Mouse (Mus musculus) embryonic facial prominence, embryonic 14.5 days (tissue): ENCODE results near the gene Stk10. TPM values are rescaled to one million over a fixed set of nuclear protein-coding genes. Genes with fewer than 3 reads are reported as not detected.

Experiments
- ATAC-seq: fragments of 200-750 bp; cut with Nextera tagmentation; 2 replicates; pipeline ENCODE4 v1.8.0; 2017; ENCODE audit warnings: low read depth, moderate number of reproducible peaks, moderate TSS enrichment
- DNase-seq: peaks from one replicate; pipeline ENCODE4 v3.0.0-alpha.2; 2015; ENCODE audit warnings: low spot score
- H3K27ac ChIP-seq: fragments of 300-500 bp; sonication (generic); replicated peaks from 2 replicates; pipeline ENCODE4 v1.5.1; 2014; ENCODE audit warnings: low read depth, mild to moderate bottlenecking, low read length, moderate library complexity
- H3K27me3 ChIP-seq: fragments of 300-500 bp; sonication (generic); replicated peaks from 2 replicates; pipeline ENCODE4 v1.6.1; 2014; ENCODE audit warnings: low read length; ENCODE audit not compliant: control insufficient read depth, insufficient read depth
- H3K36me3 ChIP-seq: fragments of 300-500 bp; sonication (generic); 2 replicates; pipeline ENCODE4 v1.6.1; 2014; ENCODE audit warnings: low read length, mixed read lengths; ENCODE audit not compliant: control insufficient read depth, insufficient read depth
- H3K4me1 ChIP-seq: fragments of 300-500 bp; sonication (generic); 2 replicates; pipeline ENCODE4 v1.6.1; 2014; ENCODE audit warnings: antibody characterized with exemption, low read length; ENCODE audit not compliant: control insufficient read depth, insufficient read depth
- H3K4me2 ChIP-seq: fragments of 300-500 bp; sonication (generic); 2 replicates; pipeline ENCODE4 v1.6.1; 2014; ENCODE audit warnings: low read depth, mild to moderate bottlenecking, low read length, moderate library complexity, mixed read lengths
- H3K4me3 ChIP-seq: fragments of 300-500 bp; sonication (generic); 2 replicates; pipeline ENCODE4 v1.5.1; 2014; ENCODE audit warnings: low read depth, mild to moderate bottlenecking, low read length
- H3K9ac ChIP-seq: fragments of 300-500 bp; sonication (generic); 2 replicates; pipeline ENCODE4 v1.6.1; 2014; ENCODE audit warnings: low read depth, mild to moderate bottlenecking, low read length, moderate library complexity, mixed read lengths
- H3K9me3 ChIP-seq: fragments of 300-500 bp; sonication (generic); 2 replicates; pipeline ENCODE4 v1.6.1; 2016; ENCODE audit warnings: low read length; ENCODE audit not compliant: control insufficient read depth
- WGBS: fragments of 180-500 bp; shearing (Covaris S2); extraction: QIAGEN DNeasy Blood & Tissue Kit; methylation state at CpG from one replicate; pipeline ENCODE4 v1.1.7; 2014; 5-methylcytosine and 5-hydroxymethylcytosine counted together
- polyA plus RNA-seq: library from polyadenylated mRNA; unstranded; fragments of >200 nt; fragmentation: Nextera tagmentation; extraction: Ambion mirVana; gene quantifications from 2 replicates; pipeline ENCODE4 v1.2.1, GENCODE M21; 2014

Gene Stk10
- 2.8 and 2.9 TPM in 2 replicates for polyA plus RNA-seq

DNA sequence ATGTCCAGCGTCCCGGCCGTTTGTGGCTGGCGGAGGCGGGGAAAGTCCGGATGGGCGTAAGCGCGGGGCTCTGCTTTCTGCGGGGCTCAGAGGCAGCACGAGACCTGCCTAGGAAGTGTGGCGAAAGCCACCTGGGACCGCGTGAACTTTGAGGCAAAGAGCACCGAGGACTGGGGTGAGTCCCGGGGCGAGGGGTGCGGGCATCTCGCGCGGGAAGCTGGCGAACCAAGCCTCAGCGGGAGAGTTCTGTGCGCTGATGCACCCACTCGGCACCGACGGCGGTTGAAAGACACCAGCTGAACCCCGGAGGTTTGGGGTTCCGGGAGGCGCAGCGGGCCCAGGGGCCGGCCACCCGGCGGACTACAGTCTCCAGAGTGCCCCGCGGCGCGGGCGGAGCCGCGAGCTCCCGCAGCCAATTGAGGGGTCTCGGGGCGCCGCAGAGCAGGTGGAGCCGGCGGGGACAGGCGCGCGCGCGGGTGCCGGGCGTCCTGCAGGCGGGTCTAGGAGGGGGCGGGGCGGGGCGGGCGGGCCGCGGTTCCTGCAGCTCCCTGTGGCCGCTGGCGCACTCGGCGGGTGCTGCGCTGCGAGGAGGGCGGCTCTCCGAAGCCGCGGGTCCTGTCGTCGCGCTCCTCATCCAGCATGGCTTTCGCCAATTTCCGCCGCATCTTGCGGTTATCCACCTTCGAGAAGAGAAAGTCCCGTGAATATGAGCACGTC, at the start of gene Stk10:
Gene Stk10, plus strand, starts transcription at position 541 of the 717 bp plus-strand sequence.
- Histone ChIP-seq H3K27me3 (no peaks in the 10 kb centered on the region; the same call in 1 of the 2 replicates), H3K36me3 (no peaks in the 10 kb centered on the region), H3K9ac (peak within 1 kb of the TSS; percentile 70), H3K9me3 (no peaks in the 10 kb centered on the region), H3K27ac (no peak within 1 kb of the TSS), H3K4me1 (peaks cover 17% of the 10 kb centered on the region), H3K4me2 (peak within 1 kb of the TSS; percentile 100), H3K4me3 (peak within 1 kb of the TSS; percentile 69)
- under 1% methylated on average over 32 of the region's 82 CpGs for WGBS
- ATAC-seq (peak; percentile 96), DNase-seq (peak; percentile 95)

DNA sequence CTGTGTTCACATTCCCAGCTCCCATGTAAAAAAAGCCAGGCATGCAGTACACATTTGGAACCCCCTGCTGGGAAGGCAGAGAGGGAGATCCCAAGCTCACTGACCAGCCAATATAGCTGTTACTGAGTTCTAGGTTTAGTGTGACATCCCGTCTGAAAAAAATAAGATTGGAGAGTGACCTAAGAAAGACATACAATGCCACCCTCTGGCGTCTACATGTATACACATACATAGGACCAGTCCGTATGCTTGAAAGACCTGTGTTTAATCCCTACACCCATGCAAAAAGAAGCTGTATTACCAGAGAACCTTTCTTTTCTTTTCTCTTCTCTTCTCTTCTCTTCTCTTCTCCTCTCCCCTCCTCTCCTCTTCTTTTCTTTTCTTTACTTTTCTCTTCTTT, 47.8 kb upstream of the Stk10 start:
- H3K9ac ChIP-seq = no peak overlapping the region
- peaks cover 18% of the 10 kb centered on the region for H3K4me1 ChIP-seq
- no peaks in the 10 kb centered on the region for H3K9me3 ChIP-seq
- DNase-seq = no peak
- WGBS = 55% methylated on average over 3 of the region's 3 CpGs
- peaks cover 7% of the 10 kb centered on the region; the same call in 1 of the 2 replicates for H3K36me3 ChIP-seq
- H3K4me2 ChIP-seq = no peak overlapping the region
- no peak for ATAC-seq
- H3K27ac ChIP-seq = no peak overlapping the region
- no peaks in the 10 kb centered on the region for H3K27me3 ChIP-seq
- no peak overlapping the region for H3K4me3 ChIP-seq

DNA sequence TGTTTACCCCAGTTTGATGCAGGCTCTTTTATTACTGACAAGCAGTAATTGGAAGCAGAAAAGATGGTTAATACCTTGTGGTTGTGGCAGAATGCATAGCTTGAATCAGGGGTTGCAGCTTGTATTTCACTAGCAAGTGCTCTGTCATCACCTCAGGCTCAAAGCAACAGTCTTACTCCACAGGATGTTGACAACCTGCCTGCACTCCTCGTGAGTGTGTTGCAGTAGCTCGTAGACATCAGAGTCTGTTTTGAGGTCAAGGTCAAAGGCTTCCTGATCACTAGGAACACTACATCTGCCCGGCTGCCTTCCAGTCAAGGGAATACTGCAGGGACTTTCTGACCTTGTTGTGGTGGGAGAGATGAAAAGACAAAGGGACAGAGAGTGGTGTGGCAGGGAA, 46.5 kb upstream of the Stk10 start:
- H3K4me2 ChIP-seq = no peak overlapping the region
- H3K9me3 ChIP-seq = no peaks in the 10 kb centered on the region
- no peak overlapping the region for H3K9ac ChIP-seq
- peaks cover 7% of the 10 kb centered on the region; the same call in 1 of the 2 replicates for H3K36me3 ChIP-seq
- DNase-seq = peak; percentile 15
- peaks cover 18% of the 10 kb centered on the region for H3K4me1 ChIP-seq
- 31% methylated on average over 3 of the region's 3 CpGs for WGBS
- H3K4me3 ChIP-seq = no peak overlapping the region
- no peak overlapping the region for H3K27ac ChIP-seq
- H3K27me3 ChIP-seq = no peaks in the 10 kb centered on the region
- no peak for ATAC-seq

DNA sequence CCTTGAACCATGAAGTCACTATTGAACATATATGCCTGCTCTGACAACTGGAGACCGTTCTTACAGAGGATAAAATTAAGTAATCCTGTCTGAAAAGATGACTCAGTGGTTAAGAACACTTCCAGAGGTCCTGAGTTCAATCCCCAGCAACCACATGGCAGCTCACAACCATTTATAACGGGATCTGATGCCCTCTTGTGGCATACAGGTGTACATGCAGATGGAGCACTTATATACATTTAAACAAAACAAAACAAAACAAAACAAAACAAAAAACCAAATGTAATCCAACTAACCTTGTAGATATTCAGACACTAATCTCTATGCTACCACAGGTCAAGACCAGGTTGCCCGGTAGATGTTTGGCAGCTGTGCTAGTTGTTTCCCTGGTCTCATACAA, 45.6 kb upstream of the Stk10 start:
- Histone ChIP-seq H3K9ac (no peak overlapping the region), H3K27ac (no peak overlapping the region), H3K36me3 (peaks cover 7% of the 10 kb centered on the region; the same call in 1 of the 2 replicates), H3K27me3 (no peaks in the 10 kb centered on the region), H3K4me1 (peaks cover 18% of the 10 kb centered on the region), H3K4me2 (no peak overlapping the region), H3K9me3 (no peaks in the 10 kb centered on the region), H3K4me3 (no peak overlapping the region)
- WGBS = 91% methylated on average over 3 of the region's 3 CpGs
- ATAC-seq = no peak
- DNase-seq = no peak

DNA sequence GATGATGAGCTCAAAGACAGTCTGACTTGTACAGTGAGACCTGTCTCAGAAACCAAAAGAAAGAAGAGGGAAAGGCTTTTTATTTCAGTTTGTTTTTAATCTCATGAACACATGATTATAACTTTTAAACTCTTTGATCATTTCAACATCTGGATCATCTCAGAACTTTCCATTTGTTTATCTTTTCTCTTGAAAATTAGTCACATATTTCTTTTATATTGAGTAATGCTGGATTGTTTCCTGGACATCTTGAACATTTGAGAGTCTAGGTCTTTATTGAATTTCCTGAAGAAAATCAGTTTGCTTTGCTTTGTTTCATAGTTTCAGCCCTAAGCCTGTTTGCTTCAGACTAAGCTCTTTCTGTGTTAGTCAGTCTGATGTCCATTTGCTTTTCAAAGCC, 44.8 kb upstream of the Stk10 start:
- H3K36me3 ChIP-seq = peaks cover 7% of the 10 kb centered on the region; the same call in 1 of the 2 replicates
- no peak overlapping the region for H3K9ac ChIP-seq
- ATAC-seq = no peak
- peak overlapping the region; percentile 59; the same call in 1 of the 2 replicates for H3K27ac ChIP-seq
- no peaks in the 10 kb centered on the region for H3K9me3 ChIP-seq
- peak; percentile 41 for DNase-seq
- H3K4me1 ChIP-seq = peaks cover 18% of the 10 kb centered on the region
- no peak overlapping the region for H3K4me3 ChIP-seq
- no peaks in the 10 kb centered on the region for H3K27me3 ChIP-seq
- H3K4me2 ChIP-seq = no peak overlapping the region

DNA sequence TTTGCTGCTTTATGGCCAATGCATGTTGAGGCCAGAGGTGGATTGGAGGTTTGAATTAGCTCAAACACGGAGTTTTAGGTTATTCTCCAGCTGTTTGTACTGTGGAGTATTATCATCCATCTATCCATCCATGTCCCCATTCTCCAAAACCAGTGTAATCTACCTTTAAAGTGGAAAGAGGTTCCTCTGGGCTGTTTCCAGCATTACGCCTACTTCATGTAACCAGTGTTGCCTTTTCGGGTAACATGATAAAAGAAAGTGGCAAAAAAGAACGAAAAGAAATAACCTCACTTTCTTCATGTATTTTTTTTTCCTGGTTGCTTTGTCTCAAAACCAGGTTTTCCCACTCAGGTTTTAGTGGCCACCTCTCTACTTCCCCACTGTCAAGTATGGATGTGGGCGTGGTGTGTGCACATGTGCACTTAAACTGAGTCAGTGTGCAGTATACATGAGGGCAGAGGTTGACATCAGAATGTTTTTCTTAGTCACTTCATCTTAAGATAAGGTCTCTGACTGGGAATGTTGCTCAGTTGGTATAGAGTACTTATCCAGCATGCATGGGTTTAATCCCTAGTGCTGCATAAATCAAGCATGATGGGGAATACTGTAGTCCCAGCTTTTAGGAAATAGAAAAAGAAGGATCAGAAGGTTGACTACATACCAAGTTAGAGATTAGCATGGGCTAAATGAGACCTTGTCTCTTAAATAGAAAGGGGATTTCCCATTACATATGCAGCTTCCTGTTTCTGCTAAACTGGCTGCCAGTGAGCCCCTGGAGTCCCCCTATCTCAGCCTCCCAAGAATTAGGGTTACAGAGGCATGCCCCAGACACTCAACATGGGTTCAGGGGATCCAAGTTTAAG, 44.1 kb upstream of the Stk10 start:
- peak overlapping the region; percentile 59 for H3K27ac ChIP-seq

DNA sequence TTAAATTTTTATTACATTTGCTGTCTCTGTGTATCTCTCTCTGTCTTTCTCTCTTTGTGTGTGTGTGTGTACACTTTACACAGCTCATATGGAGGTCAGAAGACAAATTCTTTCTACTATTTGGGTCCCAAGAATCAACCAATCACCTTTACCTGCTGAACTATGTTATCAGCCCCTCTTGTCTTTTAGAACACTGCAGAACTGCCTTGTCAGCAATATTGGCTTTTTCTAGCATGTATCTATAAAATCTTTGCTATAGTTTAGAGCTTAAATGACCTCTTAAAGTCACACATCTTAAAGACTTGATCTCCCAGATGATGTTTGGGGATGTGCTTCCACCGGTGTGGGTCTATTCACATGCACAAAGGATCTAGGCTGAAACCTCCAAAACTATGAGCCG, 42.0 kb upstream of the Stk10 start:
- no peak overlapping the region for H3K4me3 ChIP-seq
- ATAC-seq = no peak

More for the DNA sequence above, 44.1 kb upstream of the Stk10 start:
- H3K27me3 ChIP-seq = no peaks in the 10 kb centered on the region
- 76% methylated on average over 5 of the region's 5 CpGs for WGBS
- no peak overlapping the region for H3K4me3 ChIP-seq
- peaks cover 7% of the 10 kb centered on the region; the same call in 1 of the 2 replicates for H3K36me3 ChIP-seq
- H3K4me1 ChIP-seq = peaks cover 18% of the 10 kb centered on the region
- no peak overlapping the region for H3K4me2 ChIP-seq
- H3K9ac ChIP-seq = no peak overlapping the region
- ATAC-seq = no peak
- no peak for DNase-seq
- no peaks in the 10 kb centered on the region for H3K9me3 ChIP-seq

DNA sequence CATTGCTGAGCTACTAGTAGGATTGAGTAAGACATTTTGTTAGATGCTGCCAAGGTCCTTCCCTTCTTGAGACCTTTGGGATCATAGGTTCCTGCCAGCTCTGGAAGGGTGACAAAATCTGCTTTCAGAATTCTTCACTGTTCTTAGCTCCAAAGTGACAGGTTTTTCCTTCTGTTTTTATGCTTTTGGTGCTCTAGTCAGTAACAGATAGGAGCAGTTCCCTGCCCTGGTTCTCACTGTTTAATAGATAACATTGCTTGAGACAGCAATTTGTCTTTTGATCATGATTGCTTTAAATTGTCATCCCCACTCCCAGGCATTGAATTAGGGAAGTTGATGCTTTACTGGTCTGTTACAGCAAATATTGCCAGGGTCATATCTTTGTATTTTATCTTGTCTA, 39.8 kb upstream of the Stk10 start:
- no peak for DNase-seq
- Histone ChIP-seq H3K4me1 (peaks cover 18% of the 10 kb centered on the region), H3K9ac (no peak overlapping the region), H3K4me2 (no peak overlapping the region), H3K27ac (no peak overlapping the region), H3K36me3 (no peaks in the 10 kb centered on the region), H3K27me3 (no peaks in the 10 kb centered on the region), H3K4me3 (no peak overlapping the region), H3K9me3 (no peaks in the 10 kb centered on the region)
- no peak for ATAC-seq

More for the DNA sequence above, 42.0 kb upstream of the Stk10 start:
- 94% methylated on average over 2 of the region's 2 CpGs for WGBS
- peaks cover 19% of the 10 kb centered on the region for H3K4me1 ChIP-seq
- peaks cover 5% of the 10 kb centered on the region; the same call in 1 of the 2 replicates for H3K36me3 ChIP-seq
- DNase-seq = no peak
- H3K9me3 ChIP-seq = no peaks in the 10 kb centered on the region
- no peaks in the 10 kb centered on the region for H3K27me3 ChIP-seq
- no peak overlapping the region for H3K4me2 ChIP-seq
- H3K27ac ChIP-seq = no peak overlapping the region
- no peak overlapping the region for H3K9ac ChIP-seq
